Mouse (Mus musculus): ENCODE data around the gene Lyst. TPM values are rescaled to one million over a fixed set of nuclear protein-coding genes. Genes with fewer than 3 reads are reported as not detected.
"Not testable (repeated sequence)": the region's sequence is repeated elsewhere in the genome, so short reads cannot be mapped to it uniquely, and the experiment has no call there.

The Lyst gene
- polyA plus RNA-seq (2017; shearing (Covaris generic)), result 10 to 100 TPM in 1 of 2 experiments, 1 to 10 TPM in 1; 9.0 to 10.5 TPM

DNA sequence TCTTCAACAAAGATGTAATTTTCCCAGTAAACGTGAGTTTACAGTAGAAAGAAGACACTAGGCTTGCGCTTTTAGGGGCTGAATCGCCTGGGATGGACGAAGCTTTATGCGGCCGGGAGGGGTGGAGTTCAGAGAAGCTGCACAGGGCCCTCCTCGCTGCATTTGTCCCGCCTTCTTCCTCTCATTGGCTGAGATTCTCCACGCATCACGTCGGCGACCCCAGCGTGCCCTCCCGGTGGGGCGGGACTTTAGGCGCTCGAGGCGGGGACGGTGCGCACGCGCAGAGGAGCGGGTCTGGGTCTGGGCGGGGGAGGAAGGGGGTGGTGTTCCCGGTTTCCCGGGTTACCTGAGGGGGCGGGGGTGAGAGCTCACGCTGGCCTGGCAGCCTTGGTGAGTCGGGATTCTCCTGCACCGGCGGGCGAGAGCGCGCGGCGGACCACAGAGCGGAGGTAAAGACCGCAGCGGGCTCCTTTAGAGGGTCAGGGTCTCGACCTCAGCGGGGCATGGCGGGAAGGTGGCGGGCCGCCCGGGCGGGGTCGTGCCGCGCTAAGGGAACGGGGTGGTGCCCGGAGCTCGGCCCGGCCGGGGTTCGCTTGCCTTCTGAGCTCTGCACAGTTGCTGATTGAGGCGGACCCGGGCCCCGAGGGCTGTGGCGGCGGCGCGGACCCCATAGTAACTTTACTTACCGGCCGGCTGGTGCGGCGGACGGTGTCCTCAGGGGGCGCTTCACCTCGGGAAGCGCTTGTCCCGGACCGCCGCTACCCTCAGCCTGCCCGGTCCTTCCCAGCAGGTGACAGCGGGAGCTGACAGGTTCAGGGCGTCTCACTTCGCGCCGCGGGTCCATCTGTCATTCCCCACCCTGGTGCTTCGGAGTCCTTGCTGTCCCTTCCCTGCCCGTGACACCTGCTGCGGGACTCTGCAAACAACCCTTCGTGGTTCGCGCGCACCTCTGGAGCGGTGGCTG lies at the start of gene Lyst:
Gene Lyst, plus strand, starts transcription at position 350 of the 964 bp plus-strand sequence.
- peak; percentile 93 for ATAC-seq

DNA sequence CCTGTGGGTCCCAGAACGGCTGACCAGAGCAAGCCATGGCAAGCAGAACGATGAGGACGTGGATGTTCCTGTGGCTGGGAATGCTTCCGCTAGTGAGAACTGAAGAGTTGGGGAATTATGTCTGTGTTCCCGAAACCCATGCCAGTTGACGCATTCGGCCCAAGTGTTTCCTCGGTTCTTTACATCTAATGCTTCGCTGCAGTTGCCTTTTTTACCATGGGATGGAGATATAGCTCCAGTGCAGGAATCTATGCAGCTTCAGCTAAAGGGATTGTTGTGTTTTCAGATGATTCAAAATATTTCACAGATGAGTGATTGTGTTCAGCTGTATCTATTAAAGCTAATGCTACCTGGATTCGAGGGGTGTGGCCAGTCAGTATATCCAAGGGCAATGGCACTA lies 47.1 kb upstream of the Lyst start:
- ATAC-seq, result not testable (repeated sequence)

DNA sequence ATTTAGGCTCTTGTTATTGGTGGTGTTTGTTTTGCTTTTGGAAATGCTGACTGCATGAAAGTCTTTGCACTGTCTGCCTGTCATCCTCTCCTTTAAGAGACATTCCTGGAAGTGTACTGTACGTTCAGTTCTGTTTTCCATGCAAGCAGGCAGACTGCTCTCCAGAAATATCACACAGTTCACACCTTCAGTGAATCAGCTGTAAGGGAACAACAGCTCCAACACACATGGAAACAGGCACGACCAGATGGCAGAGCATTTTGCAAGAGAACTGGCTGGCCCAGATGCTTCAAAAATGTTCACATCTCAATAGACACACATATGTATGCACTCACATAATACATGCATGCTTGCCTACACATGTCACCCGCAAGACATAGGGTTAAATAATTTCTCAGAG lies 43.4 kb upstream of the Lyst start:
- ATAC-seq, result no peak

DNA sequence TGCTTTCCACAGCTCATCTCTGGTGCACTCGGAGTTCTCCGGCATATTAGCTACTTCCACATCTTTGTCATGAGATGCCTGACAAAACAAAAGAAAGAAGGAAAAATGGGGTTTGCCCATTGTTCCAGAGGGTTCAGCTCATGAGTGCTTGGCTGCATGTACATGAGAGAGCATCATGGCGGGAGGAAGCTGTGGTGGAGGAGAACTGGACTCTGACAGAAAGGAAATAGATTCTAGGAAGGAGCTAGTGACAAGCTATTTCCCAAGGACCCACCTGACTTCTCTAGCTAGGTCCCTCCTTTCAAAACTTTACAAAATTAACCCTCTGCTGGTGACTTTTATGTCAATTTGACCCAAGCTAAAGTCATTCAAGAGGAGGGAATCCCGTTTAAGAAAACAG lies 42.3 kb upstream of the Lyst start:
- ATAC-seq, result no peak

DNA sequence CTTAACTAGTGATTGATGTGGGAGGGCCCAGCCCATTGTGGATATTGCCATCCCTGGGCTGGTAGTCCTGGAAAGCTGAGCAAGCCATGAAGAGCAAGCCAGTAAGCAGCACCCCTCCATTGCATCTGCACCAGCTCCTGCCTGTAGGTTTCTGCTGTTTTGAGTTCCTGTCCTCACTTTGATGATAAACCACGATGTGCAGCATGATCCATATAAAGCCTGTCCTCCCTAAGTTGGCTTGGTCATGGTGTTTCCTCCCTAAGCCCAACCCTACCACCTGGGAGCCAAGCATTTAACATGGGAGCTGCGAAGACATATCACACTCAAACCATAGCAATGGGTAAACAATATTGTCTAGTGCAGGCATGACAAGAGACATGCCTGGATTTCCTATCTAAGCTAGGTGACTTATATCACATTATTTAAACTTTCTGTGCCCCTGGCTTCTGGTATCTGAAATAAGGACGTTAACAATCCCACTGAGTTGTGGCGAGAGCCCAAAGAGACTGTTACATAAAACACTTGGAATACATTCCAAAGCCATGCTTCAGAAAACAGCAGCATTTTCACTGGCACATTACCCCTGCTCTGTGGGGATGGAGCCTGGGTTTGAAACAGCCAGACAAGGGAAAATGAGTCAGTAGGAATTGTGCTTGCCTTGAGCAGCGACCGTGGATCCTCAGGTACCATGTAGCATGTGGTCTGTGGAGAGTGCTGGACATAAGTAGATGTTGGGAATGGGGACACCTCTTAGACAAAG lies 41.6 kb upstream of the Lyst start:
- ATAC-seq, result no peak

DNA sequence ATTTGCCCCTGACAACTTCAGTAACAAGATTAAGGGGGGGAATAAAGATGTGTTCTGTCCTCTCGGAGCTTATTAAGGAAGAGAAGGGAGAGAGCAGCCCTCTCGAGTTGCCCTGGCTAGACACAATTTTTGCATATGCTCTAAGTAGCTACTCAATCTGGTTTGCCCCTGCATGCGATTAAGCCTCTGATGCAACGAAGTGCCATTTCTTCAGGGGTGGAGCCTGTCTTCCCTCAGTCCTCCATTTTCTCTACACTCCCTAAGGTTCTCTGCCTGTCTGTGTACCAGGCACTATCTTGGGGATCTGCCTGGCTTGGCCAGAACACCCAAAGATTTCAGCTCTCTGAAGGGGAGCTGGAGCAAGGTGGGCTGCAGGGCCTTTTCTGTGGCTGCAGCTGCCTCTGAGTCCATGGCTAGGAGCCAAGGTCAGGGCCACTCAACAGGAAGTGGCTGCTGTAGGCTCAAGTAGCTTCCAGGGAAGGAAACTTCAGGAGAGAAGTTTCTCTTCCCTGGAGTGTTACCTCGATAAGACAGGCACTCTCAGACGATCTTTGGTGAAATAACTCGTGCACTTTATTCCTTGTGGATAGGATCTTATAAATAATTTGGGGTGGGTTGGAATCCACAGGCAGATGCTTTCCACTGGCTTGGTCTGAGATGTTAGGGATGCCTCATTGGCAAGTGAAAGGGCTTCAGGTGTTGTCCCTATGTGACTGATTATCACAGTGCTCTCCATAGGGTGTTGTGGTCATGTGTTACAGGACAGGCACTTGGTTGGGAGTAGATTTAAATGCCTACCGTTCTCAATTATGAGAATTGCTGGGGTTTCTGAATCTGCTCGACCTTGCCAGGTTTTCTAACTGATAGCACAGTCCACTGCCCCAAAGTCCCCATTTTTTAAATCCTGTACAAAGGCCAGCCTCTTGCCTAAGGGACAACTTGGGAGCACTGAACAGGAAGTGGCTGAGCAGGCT lies 40.2 kb upstream of the Lyst start:
- ATAC-seq, result no peak

DNA sequence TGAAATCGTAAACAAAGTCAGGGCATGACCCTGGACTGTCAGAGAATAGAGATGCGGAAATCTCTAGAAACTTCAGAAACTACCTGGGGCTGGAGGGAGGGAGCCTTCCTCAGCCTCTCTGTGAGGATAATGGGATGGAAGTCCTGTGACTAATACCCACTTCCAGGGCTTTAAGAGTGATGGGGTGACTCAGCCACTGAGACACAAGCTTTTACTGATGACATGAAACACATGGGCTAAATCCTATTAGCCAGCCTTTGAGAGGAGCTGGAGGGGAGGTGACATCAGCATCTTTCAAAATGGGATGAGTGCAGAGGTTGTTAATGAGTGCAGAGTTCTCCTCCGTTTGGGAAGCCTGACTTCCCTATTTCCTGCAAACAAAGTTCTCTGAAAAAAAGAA lies 38.2 kb upstream of the Lyst start:
- ATAC-seq, result no peak

DNA sequence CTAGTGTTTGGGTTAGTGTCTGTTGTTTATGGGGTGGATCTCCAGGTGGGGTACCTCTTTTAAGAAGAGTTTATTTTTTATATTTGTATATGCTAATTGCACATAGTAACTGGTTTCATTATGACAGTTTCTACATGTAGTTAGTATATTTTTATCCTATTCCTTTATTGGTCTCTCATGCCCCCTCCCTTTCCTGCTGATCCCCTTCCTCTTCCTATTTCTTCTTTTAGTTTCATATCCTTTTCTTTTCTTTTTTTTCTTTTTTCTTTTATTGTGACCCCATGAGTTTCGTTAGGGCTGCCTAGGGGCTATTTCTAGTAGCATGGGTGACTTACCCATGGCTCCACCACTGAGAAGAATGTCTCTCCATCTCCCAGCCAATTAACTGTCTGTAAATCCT lies 36.5 kb upstream of the Lyst start:
- ATAC-seq, result no peak

DNA sequence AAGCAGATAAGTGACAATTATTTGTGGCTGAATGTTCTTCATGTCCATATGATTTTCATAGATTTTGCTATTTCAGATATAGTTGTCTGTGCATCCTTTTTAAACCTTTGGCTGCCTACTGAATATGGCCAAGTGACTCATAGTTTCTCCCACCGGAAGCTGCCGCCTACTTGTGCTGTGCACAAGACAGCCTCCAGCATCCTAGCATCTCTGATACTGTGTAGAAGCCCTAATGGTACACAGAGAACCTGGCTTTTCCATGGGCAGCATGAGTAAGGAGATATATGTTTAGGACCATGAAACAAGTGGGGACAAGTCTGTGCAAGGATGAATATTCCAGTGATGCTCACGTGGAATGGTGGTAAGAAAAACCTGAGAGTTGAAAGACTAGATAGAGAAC lies 35.0 kb upstream of the Lyst start:
- no peak for ATAC-seq

DNA sequence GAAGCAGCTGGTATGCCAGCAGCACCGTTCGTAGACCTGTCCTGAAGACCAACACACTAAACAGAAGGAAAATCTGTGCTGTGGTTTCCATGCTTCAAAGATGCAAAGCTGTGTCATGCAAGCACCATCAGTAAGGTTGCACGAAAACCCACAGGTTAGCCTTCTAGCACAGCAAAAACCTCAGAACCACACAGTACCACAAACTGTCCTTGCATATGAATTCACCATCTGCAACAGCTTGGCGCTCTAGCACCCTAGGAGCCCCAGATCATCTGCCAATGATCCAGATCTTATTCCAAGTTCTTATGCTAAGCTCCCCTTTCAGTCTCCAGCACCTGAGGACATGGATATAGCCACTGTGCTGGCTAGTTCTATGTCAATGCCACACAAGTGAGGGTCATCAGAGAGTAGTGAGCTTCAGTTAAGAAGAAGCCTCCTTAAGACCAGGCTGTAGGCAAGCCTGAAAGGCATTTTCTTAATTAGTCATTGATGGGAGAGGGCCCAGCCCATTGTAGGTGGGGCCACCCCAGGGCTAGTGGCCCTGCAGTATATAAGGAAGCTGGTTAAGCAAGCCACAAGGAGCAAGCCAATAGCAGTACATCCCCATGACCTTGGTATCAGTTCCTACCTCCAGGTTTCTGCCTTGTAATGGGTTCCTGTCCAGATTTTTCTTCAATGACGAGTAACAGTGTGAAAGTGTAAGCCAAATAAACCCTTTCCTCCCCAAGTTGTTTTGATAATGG lies 33.0 kb upstream of the Lyst start:
- no peak for ATAC-seq

DNA sequence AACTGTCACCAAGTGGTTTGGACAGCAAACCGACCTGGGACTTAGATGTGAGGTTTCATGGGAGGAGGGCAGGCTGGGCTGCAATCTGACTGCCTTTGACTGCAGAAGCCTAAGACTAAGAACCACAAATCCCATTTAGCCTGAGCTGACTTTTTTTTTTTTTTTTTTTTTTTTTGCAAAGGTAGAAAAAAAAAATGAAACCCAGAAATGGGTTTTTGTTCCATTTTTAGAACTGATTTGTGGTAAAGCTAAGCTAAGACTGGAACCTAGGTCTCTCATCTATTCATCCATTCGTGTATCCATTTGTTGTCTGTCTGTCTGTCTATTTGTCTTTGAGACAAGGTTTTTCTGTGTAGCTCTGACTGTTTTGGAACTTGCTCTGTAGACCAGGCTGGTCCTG lies 31.9 kb upstream of the Lyst start:
- ATAC-seq, result no peak

DNA sequence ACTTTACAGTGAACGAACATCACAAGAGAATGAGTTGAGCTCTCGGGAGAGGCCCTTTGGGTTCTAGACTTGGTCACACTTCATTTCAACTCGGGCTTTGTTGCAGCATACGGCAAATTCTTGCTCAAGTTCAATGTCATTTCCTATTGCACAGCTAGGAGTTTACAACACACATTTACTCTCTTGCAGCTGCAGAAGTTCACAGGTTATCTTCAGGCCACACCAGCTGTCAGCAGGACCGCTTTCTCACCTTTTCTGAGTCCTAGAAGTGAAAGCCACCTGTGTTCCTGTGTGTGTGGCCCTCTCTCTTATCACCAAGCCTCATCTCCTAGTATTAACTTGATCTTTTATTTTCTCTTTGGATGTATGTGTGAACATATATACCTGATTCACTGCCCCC lies 31.3 kb upstream of the Lyst start:
- ATAC-seq, result peak; percentile 32

DNA sequence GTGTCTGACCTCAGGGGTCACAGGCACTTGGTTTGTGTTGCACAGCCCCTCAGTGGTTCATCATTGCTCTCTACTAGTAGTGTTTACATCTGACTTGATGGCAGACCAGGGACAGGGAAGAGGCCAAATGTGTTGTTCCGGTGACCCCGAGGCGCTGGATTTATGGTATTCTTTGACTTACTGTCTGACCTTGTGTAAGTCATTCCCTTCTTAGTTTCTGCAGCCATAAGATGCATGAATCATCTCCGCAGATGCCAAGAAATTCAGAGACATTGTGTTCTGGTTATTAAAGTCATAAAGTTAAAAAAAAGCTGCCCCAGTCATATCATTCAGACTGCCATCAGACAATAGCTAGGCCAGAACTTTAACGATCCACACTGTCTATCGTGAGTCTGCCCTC lies 27.6 kb upstream of the Lyst start:
- ATAC-seq, result no peak

DNA sequence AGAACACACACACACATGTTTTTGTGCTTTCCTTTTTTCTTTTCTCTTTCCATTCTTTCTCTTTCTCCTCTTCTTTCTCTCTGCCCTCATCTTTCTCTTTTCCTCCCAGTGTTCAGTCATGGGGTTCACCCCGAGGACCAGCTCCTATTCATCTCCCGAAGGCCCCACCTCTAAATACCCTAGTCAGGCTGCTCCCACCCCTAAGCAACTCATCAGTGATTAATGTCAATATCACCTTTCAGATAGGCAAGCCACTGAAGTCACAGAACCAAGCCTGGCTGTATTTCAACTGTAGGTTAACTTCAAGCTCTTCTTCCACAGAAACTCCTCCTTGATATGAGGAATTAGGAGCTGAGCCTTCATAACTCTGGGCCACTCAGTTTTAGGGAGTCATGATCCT lies 26.1 kb upstream of the Lyst start:
- peak; percentile 3 for ATAC-seq

DNA sequence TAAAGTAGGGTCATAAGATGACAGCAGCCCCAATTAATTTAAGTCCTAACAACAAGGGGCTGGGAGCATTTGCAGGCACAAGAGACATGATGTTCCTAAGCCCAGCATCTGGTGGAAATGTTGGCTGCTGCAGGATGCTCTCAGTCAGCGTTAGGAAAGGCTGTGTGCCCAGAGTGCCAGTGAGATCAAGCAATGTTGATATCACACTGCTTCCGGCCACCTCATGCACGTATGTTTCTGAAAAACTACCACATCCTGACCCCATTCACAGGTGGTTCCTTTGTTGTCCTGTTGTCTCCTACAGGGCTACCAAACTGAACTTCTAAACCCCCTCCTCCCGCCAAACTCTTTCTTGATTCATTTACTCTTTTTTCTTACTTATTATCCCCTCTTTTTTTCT lies 25.7 kb upstream of the Lyst start:
- peak; percentile 99 for ATAC-seq

DNA sequence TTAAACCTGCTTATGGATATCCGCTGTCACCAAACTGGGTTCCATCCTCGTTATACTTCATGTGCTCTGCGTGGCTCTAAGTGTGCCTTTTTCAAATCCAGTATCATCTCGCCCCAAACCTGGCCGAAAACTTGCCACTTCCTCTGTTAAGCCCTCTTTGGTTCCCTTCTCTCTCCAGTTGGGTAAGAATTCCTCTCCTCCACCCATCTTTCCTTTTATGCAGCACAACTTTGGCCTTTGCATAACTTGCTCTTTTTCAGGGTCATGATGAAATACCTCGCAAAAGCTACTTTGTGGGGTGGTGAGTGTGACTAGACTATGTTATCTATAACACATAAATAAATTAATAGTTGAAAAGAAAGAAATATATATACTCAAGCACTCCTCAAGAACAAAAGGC lies 22.6 kb upstream of the Lyst start:
- no peak for ATAC-seq

DNA sequence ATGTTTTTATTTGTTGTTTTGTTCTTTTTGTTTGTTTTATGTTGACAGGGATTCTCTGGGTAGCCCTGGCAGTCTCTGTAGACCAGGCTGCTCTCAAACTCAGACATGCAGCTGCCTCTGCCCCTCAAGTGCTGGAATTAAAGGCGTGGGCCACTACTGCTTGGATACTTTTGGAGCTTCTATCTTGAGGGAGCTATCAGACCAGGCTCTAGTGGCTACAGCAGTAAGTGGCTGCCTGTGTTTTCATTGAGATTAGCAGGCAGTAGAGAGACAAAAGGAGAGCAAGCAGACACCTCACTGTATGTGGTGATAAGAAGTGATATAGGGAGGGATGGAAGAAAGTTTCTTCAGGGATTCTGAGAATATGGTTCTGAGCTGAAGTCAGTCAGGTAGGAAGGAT lies 21.4 kb upstream of the Lyst start:
- ATAC-seq, result no peak

DNA sequence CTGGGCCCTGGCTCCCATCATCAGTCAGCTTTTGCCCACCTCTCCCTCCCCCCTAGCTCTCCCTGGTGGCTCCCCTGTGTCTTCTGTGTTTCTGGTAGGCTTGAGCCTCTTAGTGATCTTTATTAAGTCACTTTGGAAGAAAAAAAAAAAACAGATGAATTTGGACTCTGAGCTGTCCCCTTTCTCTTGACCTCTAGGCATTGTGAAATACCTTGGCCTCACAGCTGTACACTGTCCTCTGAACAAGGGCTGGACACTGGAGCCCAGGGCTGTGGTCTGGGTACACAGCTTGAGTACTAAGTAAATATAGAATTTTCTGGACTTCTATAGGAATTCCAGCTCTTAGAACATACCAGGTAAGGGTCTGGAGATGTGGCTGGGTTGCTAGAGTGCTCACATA lies 20.6 kb upstream of the Lyst start:
- no peak for ATAC-seq

DNA sequence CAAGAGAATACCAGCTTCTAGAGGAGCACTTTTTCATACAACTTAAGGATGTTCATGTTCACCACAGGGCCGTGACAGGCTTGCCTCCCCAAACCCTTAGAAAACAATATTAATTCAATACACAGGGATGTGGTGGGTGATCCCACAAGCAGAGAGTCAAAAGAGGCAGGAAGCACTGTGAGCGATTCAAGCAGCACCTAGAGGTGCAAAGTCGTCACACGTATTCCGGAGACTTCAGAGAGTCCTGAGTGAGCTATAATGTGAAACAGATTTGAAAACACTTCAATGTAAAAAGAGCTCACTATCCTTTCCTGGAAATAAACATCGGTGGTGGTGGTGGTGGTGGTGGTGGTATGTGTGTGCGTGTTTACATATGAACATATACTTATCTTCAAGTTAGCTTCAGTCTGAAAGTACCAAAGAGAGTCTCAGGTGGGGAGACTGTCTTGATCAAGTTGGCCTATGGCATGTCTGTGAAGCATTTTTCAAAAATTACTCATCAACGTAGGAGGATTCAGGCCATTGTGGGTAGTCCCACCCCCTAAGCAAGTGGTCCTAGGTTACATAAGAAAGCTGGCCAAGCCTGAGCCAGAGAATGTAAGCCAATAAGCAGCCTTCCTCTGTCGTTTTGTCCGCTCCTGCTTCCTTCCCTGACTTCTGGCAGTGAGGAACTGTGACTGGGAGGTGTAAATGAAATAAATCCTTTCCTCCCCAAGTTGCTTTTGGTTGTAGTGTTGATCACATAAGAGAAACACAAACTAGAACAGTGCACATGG lies 17.9 kb upstream of the Lyst start:
- peak; percentile 93 for ATAC-seq

DNA sequence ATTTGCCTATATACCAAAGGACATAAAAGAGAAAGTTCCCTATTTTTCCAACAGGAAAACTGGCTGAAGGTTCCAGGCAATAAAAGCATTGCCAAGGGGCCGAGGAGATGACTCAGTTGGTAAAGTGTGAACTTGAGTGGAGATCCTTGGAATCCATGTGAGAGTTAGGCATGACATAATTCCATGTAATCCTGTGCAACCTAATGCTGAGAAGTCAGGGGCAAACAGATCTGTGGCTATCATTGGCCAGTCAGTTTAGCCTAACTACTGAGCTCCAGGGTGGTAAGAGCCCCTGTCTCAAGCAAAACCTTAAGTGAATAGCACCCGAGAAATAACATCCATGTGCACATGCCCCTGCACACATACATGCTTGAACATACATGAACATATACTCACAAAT lies 17.3 kb upstream of the Lyst start:
- no peak for ATAC-seq
